Mouse (Mus musculus): ENCODE results near the gene Sgpp2. TPM values are rescaled to one million over a fixed set of nuclear protein-coding genes. Genes with fewer than 3 reads are reported as not detected.

Sgpp2 gene
- polyA plus RNA-seq (2016; fragmentation: Nextera tagmentation; extraction: Ambion mirVana), result 5.9 and 7.5 TPM in 2 replicates

DNA sequence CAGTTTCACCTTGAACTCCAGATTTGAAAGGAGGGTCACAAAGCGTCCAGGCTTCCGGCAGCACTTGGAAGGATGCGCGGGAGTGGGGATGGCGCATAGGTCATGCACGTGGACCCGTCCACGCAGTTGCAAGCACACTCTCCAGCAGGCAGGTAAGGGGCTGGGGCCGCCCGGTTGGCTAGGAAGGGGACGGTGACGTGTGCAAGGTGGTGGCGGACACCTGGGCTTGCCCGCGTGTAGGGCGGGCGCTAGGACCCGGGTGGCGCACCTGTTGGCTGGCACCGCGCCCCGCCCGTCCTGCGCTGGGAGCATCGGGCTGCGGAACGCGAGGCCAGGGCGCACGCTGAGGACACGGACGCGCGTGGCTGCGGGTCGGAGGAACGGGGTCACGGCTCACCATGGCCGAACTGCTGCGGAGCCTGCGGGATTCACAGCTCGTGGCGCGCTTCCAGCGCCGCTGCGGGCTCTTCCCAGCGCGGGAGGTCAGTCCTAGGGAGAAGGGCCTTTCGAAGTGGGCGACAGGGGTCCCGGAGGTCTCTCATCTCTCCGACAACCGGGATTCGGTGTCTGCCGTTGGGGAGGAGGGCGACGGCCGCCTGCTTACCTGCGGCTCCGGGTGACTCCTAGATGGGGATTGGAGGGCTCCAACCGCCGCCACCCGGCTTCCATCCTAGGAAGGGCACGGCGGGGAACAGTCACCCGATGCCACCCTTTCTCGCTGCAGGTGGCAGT, at the start of gene Sgpp2:
Gene Sgpp2 (plus strand): TSS at position 325 of the 732 bp plus-strand sequence.
- peak within 1 kb of the TSS; percentile 78 for H3K27ac ChIP-seq

GRCm38 (mm10) chr1:78267519-78267918, 42.6 kb upstream of the Sgpp2 start:
- no peak overlapping the region for H3K4me3 ChIP-seq
- peaks cover 3% of the 10 kb centered on the region; the same call in 1 of the 2 replicates for H3K9me3 ChIP-seq
- no peak overlapping the region for H3K27ac ChIP-seq
- no peaks in the 10 kb centered on the region for H3K4me1 ChIP-seq
- DNase-seq (ENCODE audit: extremely low spot score, low spot score), result no peak
- H3K27me3 ChIP-seq (ENCODE audit: poor library complexity, severe bottlenecking), result no peaks in the 10 kb centered on the region
- H3K36me3 ChIP-seq (replicated peaks), result no peaks in the 10 kb centered on the region
- 73% methylated on average over 5 of the region's 5 CpGs for WGBS

More for the DNA sequence above, at the start of gene Sgpp2:
- WGBS, result under 1% methylated on average over 68 of the region's 68 CpGs
- Histone ChIP-seq H3K27me3 (ENCODE audit: poor library complexity, severe bottlenecking) (peaks cover 82% of the 10 kb centered on the region), H3K9me3 (no peaks in the 10 kb centered on the region), H3K4me3 (peak within 1 kb of the TSS; percentile 77), H3K4me1 (peaks cover 32% of the 10 kb centered on the region), H3K36me3 (replicated peaks) (no peaks in the 10 kb centered on the region)
- DNase-seq (ENCODE audit: extremely low spot score, low spot score), result peak; percentile 34

DNA sequence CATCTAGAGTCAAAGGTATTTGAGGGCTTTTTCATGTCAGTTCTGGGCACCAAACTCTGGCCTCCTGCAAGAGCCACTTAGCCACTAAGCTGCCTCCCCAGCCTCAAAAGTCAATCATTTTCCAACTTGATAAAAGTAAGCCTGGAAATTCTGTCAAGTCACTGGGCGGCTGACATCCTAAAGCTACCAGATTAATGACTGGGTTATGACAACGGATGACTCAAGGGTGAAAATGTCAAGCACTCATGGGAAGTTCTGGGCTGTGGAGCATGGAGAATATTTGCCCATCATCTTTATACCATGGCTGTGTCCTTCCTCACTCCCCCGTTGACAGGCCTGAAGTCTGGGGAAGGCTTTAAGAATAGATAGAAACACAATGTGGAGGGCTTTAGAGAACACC, 37.2 kb upstream of the Sgpp2 start:
- no peak for DNase-seq (ENCODE audit: extremely low spot score, low spot score)
- peaks cover 5% of the 10 kb centered on the region; the same call in 1 of the 2 replicates for H3K4me1 ChIP-seq
- no peaks in the 10 kb centered on the region for H3K36me3 ChIP-seq (replicated peaks)
- no peaks in the 10 kb centered on the region for H3K9me3 ChIP-seq
- H3K4me3 ChIP-seq, result no peak overlapping the region
- H3K27ac ChIP-seq, result no peak overlapping the region
- WGBS, result 88% methylated on average over 3 of the region's 3 CpGs
- no peaks in the 10 kb centered on the region for H3K27me3 ChIP-seq (ENCODE audit: poor library complexity, severe bottlenecking)

GRCm38 (mm10) chr1:78279128-78279527, 31.0 kb upstream of the Sgpp2 start:
- 56% methylated on average over 3 of the region's 3 CpGs for whole genome bisulfite sequencing
- DNase-seq (ENCODE audit: extremely low spot score, low spot score), result no peak
- H3K36me3 ChIP-seq (replicated peaks), result no peaks in the 10 kb centered on the region
- no peaks in the 10 kb centered on the region for H3K27me3 ChIP-seq (ENCODE audit: poor library complexity, severe bottlenecking)
- H3K27ac ChIP-seq, result no peak overlapping the region
- no peaks in the 10 kb centered on the region for H3K9me3 ChIP-seq
- H3K4me1 ChIP-seq, result peaks cover 6% of the 10 kb centered on the region
- H3K4me3 ChIP-seq, result no peak overlapping the region

GRCm38 (mm10) chr1:78292397-78292796, 17.7 kb upstream of the Sgpp2 start:
- H3K27me3 ChIP-seq (ENCODE audit: poor library complexity, severe bottlenecking), result no peaks in the 10 kb centered on the region
- no peak for DNase-seq (ENCODE audit: extremely low spot score, low spot score)
- H3K4me3 ChIP-seq, result no peak overlapping the region
- H3K4me1 ChIP-seq, result no peaks in the 10 kb centered on the region
- WGBS, result 91% methylated on average over 3 of the region's 3 CpGs
- H3K9me3 ChIP-seq, result no peaks in the 10 kb centered on the region
- H3K27ac ChIP-seq, result no peak overlapping the region
- no peaks in the 10 kb centered on the region for H3K36me3 ChIP-seq (replicated peaks)

- Histone ChIP-seq H3K9me3 (no peaks in the 10 kb centered on the region), H3K27ac (no peak overlapping the region), H3K27me3 (ENCODE audit: poor library complexity, severe bottlenecking) (no peaks in the 10 kb centered on the region; the same call in 1 of the 2 replicates), H3K4me1 (no peaks in the 10 kb centered on the region), H3K36me3 (replicated peaks) (no peaks in the 10 kb centered on the region), H3K4me3 (no peak overlapping the region)
- WGBS, result 88% methylated on average over 7 of the region's 7 CpGs
- DNase-seq (ENCODE audit: extremely low spot score, low spot score), result no peak
Observed at GRCm38 (mm10) chr1:78299670-78300225, 10.4 kb upstream of the Sgpp2 start.

- H3K27me3 ChIP-seq (ENCODE audit: poor library complexity, severe bottlenecking), result peaks cover 84% of the 10 kb centered on the region
Observed at GRCm38 (mm10) chr1:78308688-78309087, 1.5 kb upstream of the Sgpp2 start.

DNA sequence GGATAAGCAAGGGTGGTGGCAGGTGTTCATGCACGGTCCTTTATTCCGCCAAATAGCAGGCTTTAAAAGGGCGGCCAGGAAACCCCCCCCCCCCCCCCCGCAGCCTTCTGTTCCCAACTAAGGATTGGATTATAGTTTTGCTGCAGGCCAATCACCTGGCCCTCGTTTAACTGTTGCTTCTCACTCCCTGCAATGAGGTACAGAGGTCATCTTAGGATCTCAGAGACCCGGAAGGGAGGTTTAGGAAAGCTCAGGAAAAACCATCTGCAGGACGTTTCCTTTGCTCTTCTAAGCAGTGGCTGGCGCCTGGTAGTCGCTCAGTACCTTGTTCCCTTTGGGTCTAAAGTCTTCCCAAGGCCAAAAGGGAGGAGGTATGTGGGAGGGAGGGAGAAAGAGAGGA, 865 bp upstream of the Sgpp2 start:
- peak overlapping the region; percentile 77 for H3K4me3 ChIP-seq
- H3K27ac ChIP-seq, result no peak overlapping the region; the same call in 1 of the 2 replicates
- no peaks in the 10 kb centered on the region for H3K9me3 ChIP-seq
- DNase-seq (ENCODE audit: extremely low spot score, low spot score), result peak; percentile 40
- peaks cover 84% of the 10 kb centered on the region for H3K27me3 ChIP-seq (ENCODE audit: poor library complexity, severe bottlenecking)
- no peaks in the 10 kb centered on the region for H3K36me3 ChIP-seq (replicated peaks)
- H3K4me1 ChIP-seq, result peaks cover 32% of the 10 kb centered on the region
- 3% methylated on average over 9 of the region's 9 CpGs for whole genome bisulfite sequencing

More at GRCm38 (mm10) chr1:78308688-78309087, 1.5 kb upstream of the Sgpp2 start:
- peaks cover 32% of the 10 kb centered on the region for H3K4me1 ChIP-seq
- no peak for DNase-seq (ENCODE audit: extremely low spot score, low spot score)
- no peak overlapping the region for H3K27ac ChIP-seq
- H3K9me3 ChIP-seq, result no peaks in the 10 kb centered on the region
- no peaks in the 10 kb centered on the region for H3K36me3 ChIP-seq (replicated peaks)
- H3K4me3 ChIP-seq, result no peak overlapping the region
- WGBS, result 90% methylated on average over 1 of the region's 1 CpGs

DNA sequence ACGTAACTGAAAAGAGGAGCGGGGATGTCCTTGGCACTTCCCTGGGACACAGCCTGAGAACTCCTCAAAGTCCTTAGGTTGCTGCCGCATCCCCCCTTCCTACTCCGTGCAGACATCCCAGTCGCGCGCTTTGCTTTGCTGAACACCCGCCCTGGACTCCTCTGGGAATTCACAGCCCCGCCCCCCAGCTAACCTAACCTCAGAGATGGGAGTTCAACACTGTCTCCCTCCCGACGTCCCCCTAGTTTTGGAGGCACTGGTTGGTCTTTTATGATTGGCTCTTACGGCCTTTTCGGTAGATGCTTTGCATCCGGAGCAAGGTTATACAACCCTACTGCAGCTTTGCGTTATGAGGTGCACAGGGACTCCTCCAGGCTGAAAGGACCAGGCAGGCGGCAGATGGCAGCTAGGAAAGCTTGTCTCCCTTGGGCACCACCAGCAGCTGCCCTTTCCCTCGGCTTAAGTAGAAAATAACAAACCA, 756 bp downstream of the Sgpp2 start:
- under 1% methylated on average over 17 of the region's 17 CpGs for WGBS
- peaks cover 75% of the 10 kb centered on the region for H3K27me3 ChIP-seq (ENCODE audit: poor library complexity, severe bottlenecking)
- peak overlapping the region; percentile 78; the same call in 1 of the 2 replicates for H3K27ac ChIP-seq

DNA sequence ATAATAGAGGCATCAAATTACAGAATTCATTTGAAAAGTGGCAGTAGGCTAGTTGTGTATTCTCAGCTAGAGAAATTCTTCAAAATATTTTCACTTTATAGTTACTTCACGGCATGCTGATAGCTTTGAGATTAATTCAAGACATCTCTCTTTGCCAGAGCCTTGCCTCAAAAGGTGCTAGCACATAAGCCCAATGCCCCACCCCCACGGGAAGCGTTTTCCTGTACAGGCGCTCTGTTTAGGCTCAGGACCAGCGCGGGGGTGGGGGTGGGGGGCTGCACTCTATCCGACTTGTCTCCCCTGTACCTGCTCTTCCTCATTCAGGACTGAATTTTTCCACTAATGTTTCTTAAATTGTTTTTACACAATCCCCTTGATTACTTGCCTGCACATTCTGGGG, 1.3 kb downstream of the Sgpp2 start:
- no peaks in the 10 kb centered on the region for H3K36me3 ChIP-seq (replicated peaks)
- peak overlapping the region; percentile 77 for H3K4me3 ChIP-seq
- H3K27ac ChIP-seq, result no peak overlapping the region
- peaks cover 70% of the 10 kb centered on the region for H3K27me3 ChIP-seq (ENCODE audit: poor library complexity, severe bottlenecking)
- no peak for DNase-seq (ENCODE audit: extremely low spot score, low spot score)
- peaks cover 32% of the 10 kb centered on the region for H3K4me1 ChIP-seq
- WGBS, result 1% methylated on average over 7 of the region's 7 CpGs
- no peaks in the 10 kb centered on the region for H3K9me3 ChIP-seq

More for the DNA sequence above, 756 bp downstream of the Sgpp2 start:
- H3K9me3 ChIP-seq, result no peaks in the 10 kb centered on the region
- no peaks in the 10 kb centered on the region for H3K36me3 ChIP-seq (replicated peaks)
- peak overlapping the region; percentile 77 for H3K4me3 ChIP-seq
- H3K4me1 ChIP-seq, result peaks cover 32% of the 10 kb centered on the region
- peak; percentile 40 for DNase-seq (ENCODE audit: extremely low spot score, low spot score)

DNA sequence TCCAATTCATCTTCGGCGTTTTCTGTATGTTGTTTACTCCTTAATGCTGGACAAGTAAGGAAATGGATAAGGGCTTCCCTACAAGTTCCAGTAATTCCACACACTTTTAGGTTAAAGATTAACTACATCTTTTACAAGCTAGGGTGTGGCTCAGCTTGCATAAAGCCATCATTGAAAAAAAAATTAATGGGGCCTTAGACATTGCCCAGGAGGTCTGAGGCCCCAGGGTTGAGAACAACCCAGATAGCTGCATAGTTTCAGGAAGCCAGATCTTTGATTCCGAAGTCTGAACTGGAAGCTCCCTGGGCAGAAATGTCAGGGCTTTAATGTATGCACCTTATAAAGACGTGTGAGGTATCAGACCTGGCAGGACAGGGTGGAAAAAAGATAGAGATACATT, 2.8 kb downstream of the Sgpp2 start:
- WGBS, result 83% methylated on average over 4 of the region's 4 CpGs
- Histone ChIP-seq H3K4me1 (peaks cover 32% of the 10 kb centered on the region), H3K36me3 (replicated peaks) (no peaks in the 10 kb centered on the region), H3K27me3 (ENCODE audit: poor library complexity, severe bottlenecking) (peaks cover 55% of the 10 kb centered on the region), H3K4me3 (no peak overlapping the region), H3K27ac (no peak overlapping the region), H3K9me3 (no peaks in the 10 kb centered on the region)
- no peak for DNase-seq (ENCODE audit: extremely low spot score, low spot score)

DNA sequence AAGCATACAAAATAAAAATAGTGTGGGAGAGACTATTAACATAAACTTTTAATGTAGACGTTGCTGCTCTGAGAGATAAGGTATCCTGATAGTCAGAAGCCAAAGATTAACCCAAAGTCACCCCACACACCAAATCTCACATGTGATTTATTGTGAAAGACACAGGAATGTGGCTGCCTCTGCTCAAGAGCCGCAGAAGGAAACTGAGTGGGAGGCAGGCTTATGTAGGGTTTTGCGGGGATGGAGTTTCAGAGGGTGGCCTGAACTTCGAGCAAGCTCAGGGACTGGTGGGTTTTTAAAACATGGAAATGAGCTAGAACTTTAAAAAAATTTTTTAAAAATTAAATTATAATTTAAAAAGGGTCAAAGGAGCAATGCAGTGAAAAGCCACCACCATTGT, 3.8 kb downstream of the Sgpp2 start:
- H3K4me3 ChIP-seq, result no peak overlapping the region
- H3K27me3 ChIP-seq (ENCODE audit: poor library complexity, severe bottlenecking), result peaks cover 50% of the 10 kb centered on the region
- H3K4me1 ChIP-seq, result peaks cover 32% of the 10 kb centered on the region
- no peak overlapping the region for H3K27ac ChIP-seq
- 92% methylated on average over 4 of the region's 4 CpGs for WGBS
- no peaks in the 10 kb centered on the region for H3K9me3 ChIP-seq
- H3K36me3 ChIP-seq (replicated peaks), result no peaks in the 10 kb centered on the region
- no peak for DNase-seq (ENCODE audit: extremely low spot score, low spot score)
